Mouse (Mus musculus) forebrain, embryonic 11.5 days (tissue): ENCODE measurements around the gene Zfp92. TPM values are rescaled to one million over a fixed set of nuclear protein-coding genes. Genes with fewer than 3 reads are reported as not detected.

Source experiments
- ATAC-seq: fragments of 200-750 bp; cut with Nextera tagmentation; replicated peaks from 2 replicates; pipeline ENCODE4 v1.8.0; 2017; ENCODE audit warnings: moderate TSS enrichment; ENCODE audit not compliant: low FRiP score
- DNase-seq: peaks from one replicate; pipeline ENCODE4 v3.0.0-alpha.2; 2017; ENCODE audit warnings: low spot score
- H3K27ac ChIP-seq: fragments of 300-500 bp; sonication (generic); 2 replicates; pipeline ENCODE4 v1.5.1; 2014; ENCODE audit warnings: low read depth, low read length
- H3K27me3 ChIP-seq: fragments of 300-500 bp; sonication (generic); 2 replicates; pipeline ENCODE4 v1.6.1; 2014; ENCODE audit warnings: mild to moderate bottlenecking, low read length, mixed read lengths; ENCODE audit not compliant: control insufficient read depth, insufficient read depth
- H3K36me3 ChIP-seq: fragments of 300-500 bp; sonication (generic); 2 replicates; pipeline ENCODE4 v1.6.1; 2014; ENCODE audit warnings: mild to moderate bottlenecking, low read length, moderate library complexity, mixed read lengths; ENCODE audit not compliant: control insufficient read depth, insufficient read depth
- H3K4me1 ChIP-seq: fragments of 300-500 bp; sonication (generic); replicated peaks from 2 replicates; pipeline ENCODE4 v1.6.1; 2014; ENCODE audit warnings: low read length, mixed read lengths; ENCODE audit not compliant: control insufficient read depth, insufficient read depth
- H3K4me2 ChIP-seq: fragments of 300-500 bp; sonication (generic); 2 replicates; pipeline ENCODE4 v1.6.1; 2014; ENCODE audit warnings: low read depth, mild to moderate bottlenecking, low read length, moderate library complexity, mixed read lengths; ENCODE audit not compliant: severe bottlenecking
- H3K4me3 ChIP-seq: fragments of 300-500 bp; sonication (generic); 2 replicates; pipeline ENCODE4 v1.5.1; 2014; ENCODE audit warnings: low read depth, low read length
- H3K9ac ChIP-seq: fragments of 300-500 bp; sonication (generic); 2 replicates; pipeline ENCODE4 v1.6.1; 2014; ENCODE audit warnings: low read length
- H3K9me3 ChIP-seq: fragments of 300-500 bp; sonication (generic); 2 replicates; pipeline ENCODE4 v1.6.1; 2016; ENCODE audit warnings: low read length, mixed read lengths; ENCODE audit not compliant: control insufficient read depth
- WGBS: fragments of 180-500 bp; shearing (Covaris S2); extraction: QIAGEN DNeasy Blood & Tissue Kit; methylation state at CpG from one replicate; pipeline ENCODE4 v1.1.7; 2014; 5-methylcytosine and 5-hydroxymethylcytosine counted together
- polyA plus RNA-seq: library from polyadenylated mRNA; unstranded; fragments of >200 nt; fragmentation: Nextera tagmentation; extraction: Ambion mirVana; gene quantifications from 2 replicates; pipeline ENCODE4 v1.2.1, GENCODE M21; 2014

Gene Zfp92
- polyA plus RNA-seq, 1 experiment from 2014 or later: 0.12 TPM

DNA sequence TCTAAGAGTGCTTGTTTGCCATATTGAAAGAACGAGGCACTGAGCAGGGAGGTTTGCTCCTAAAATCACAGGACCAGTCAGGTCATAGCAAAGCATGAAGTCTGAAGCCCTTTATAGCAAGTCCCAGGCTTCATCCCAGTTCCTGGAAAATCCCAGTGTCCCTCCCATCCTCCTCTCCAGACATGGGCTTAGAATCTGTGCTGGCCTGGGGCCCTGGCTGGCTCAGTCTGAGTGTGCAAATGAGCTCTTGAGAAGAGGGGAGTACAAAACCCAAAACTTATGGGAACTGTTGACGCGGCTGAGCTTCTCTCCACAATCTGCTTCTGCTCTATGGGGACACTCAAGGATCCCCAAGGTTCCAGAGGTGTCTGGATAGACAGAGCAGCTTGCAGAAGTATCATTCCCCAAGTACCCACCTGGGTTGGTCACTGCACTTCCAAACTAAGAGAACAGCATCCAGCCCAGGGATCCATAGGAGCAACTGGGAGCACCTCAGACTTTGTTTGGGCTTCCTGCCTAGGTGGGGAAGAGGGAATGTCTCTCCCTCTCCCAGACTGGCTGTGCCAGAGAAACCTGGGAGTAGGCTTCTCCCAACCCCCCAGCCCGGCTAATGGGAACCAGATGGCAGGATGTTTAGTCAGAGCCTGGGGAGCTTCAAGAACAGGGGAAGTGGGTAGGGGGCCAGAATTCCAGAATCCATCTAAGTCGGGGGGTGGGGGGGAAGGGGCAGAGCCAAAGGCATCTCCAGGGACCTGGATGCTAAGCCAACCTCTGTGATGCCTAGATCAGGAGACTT lies 56.7 kb downstream of the Zfp92 start:
- no peaks in the 10 kb centered on the region for H3K4me1 ChIP-seq
- no peak for ATAC-seq
- no peaks in the 10 kb centered on the region for H3K9me3 ChIP-seq
- H3K4me2 ChIP-seq: no peak overlapping the region
- H3K27ac ChIP-seq: no peak overlapping the region
- H3K36me3 ChIP-seq: no peaks in the 10 kb centered on the region
- H3K4me3 ChIP-seq: no peak overlapping the region
- peak; percentile 53 for DNase-seq
- H3K9ac ChIP-seq: no peak overlapping the region
- 77% methylated on average over 5 of the region's 5 CpGs for WGBS
- no peaks in the 10 kb centered on the region for H3K27me3 ChIP-seq

- no peak overlapping the region for H3K4me3 ChIP-seq
- DNase-seq (no peak), ATAC-seq (no peak)
- H3K4me1 ChIP-seq: no peaks in the 10 kb centered on the region
- no peaks in the 10 kb centered on the region for H3K27me3 ChIP-seq
- no peak overlapping the region for H3K27ac ChIP-seq
- no peaks in the 10 kb centered on the region for H3K9me3 ChIP-seq
- WGBS: 72% methylated on average over 3 of the region's 3 CpGs
- H3K4me2 ChIP-seq: no peak overlapping the region
- no peaks in the 10 kb centered on the region for H3K36me3 ChIP-seq
- H3K9ac ChIP-seq: no peak overlapping the region
Observed at GRCm38 (mm10) chrX:73468330-73468729, 57.4 kb downstream of the Zfp92 start.

- Histone ChIP-seq H3K9me3 (no peaks in the 10 kb centered on the region), H3K4me1 (no peaks in the 10 kb centered on the region), H3K4me2 (no peak overlapping the region), H3K9ac (no peak overlapping the region), H3K4me3 (no peak overlapping the region), H3K27ac (no peak overlapping the region), H3K27me3 (no peaks in the 10 kb centered on the region), H3K36me3 (no peaks in the 10 kb centered on the region)
- no peak for DNase-seq
- WGBS: 67% methylated on average over 1 of the region's 1 CpGs
- ATAC-seq: no peak
Observed at GRCm38 (mm10) chrX:73468752-73469151, 57.9 kb downstream of the Zfp92 start.

DNA sequence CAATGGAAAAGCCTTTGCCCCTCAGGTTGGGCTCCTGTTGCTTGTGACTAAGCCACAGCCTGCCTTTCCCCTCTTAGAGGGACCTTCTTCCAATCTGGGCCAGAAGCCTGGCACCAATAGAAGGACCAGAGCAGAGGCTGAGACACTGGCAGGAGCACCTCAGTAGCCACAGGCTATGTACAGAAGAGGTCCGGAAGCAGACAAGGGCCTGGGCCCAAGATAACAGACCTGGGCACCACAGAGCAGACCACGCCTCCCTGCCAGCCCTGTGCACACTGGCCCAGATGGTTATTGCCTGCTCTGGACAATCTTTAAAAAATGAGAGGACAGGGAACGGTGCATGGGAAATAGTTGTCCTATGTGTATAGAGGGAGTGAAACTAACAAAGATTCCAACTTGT lies 60.9 kb downstream of the Zfp92 start:
- Histone ChIP-seq H3K36me3 (no peaks in the 10 kb centered on the region), H3K9me3 (no peaks in the 10 kb centered on the region), H3K9ac (no peak overlapping the region), H3K4me3 (no peak overlapping the region), H3K4me1 (no peaks in the 10 kb centered on the region), H3K4me2 (no peak overlapping the region), H3K27ac (no peak overlapping the region), H3K27me3 (no peaks in the 10 kb centered on the region)
- WGBS: 93% methylated on average over 3 of the region's 3 CpGs
- ATAC-seq (no peak), DNase-seq (no peak)

DNA sequence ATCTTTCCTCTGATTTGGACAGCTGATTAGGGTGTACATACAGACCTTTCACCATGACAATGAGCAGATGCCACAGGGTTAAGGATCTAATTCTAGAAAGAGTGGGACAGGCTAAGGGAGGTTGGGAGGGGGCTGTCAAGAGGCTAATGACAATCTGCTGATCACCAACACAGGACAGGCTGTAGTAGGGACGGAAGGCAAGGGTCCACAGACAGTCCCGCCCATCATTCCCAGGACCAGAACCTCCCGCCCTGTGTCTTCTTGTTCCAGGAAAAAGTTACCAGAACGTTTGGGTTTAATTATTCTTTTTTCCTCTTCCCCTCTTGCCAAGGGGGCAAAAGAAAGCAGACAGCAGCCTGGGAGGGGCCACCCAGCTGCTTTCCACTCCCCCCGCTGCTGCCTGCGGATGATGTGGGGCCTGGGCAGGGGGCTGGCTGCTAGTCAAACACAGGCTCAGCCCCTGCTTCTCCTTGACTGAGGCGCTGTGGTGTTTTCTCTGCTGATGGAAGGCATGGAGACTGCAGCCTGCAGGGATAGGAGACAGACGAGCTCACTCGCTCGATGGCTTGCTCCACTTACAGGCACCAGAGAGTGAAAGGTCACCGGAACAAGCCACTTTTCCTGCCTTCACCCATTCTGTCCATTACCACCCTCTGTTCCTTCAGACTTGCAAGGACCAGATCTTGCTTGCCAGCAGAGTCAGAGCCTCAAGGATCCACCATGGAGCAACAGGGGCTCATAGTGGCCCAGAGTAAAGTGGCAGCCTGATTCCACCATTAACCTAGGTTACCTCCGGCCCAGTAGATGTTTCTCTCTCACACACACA lies 63.7 kb downstream of the Zfp92 start:
- no peak overlapping the region for H3K4me3 ChIP-seq
- no peak overlapping the region for H3K27ac ChIP-seq
- H3K4me1 ChIP-seq: no peaks in the 10 kb centered on the region
- H3K4me2 ChIP-seq: no peak overlapping the region
- H3K27me3 ChIP-seq: no peaks in the 10 kb centered on the region; the same call in 1 of the 2 replicates
- ATAC-seq (no peak), DNase-seq (no peak)
- H3K36me3 ChIP-seq: no peaks in the 10 kb centered on the region
- H3K9ac ChIP-seq: no peak overlapping the region
- WGBS: 67% methylated on average over 12 of the region's 12 CpGs
- no peaks in the 10 kb centered on the region for H3K9me3 ChIP-seq

DNA sequence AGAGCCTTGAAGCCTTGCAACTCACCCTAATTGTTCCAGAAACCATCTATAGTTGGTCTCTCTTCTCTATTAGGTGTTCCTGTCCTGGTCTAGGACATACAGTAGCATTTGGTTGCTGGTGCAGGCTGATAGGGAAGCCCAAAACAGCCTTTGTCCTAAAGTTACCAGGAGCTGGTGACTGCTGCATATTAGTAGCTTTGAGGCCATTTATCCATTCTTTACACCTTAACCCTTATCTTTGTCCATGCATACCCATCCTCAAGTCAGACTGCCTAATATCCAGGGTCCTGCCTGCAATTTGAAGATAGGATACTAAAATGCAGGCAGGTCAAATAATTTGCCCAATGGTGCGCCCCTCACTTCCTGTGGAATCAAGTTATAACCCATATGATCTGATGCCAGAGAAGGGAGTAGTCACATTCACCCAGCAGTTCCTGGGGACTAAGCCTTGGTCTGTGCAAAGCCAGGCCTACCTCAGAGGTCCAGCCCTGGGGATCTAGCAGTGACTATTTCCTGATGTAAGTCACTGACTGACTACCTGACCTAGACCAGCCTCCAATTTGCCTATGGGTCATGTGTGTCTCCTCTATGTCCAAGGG lies 64.9 kb downstream of the Zfp92 start:
- Histone ChIP-seq H3K4me3 (no peak overlapping the region), H3K9me3 (no peaks in the 10 kb centered on the region)
- 90% methylated on average over 1 of the region's 1 CpGs for WGBS

DNA sequence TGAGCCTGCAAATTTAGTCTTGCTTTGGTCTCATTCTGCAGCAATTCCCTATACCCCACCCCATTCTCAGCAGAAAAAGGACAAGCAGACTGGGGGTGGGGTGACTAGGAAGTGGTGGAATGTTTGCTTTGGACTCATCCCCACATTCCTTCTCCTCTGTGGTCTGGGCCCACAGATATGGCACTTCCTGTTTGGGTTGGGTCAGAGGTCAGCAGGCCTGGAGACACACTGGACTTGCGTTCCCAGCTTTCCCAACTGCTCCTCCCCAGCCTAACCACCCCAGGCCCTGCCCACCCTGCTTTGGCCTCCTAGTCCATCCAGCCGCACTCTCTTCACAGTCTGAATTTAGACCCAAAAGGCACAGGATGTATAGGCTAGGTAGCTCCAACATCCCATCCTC lies 65.7 kb downstream of the Zfp92 start:
- H3K4me3 ChIP-seq: no peak overlapping the region
- H3K4me1 ChIP-seq: no peaks in the 10 kb centered on the region
- ATAC-seq: no peak
- no peaks in the 10 kb centered on the region for H3K9me3 ChIP-seq
- no peak overlapping the region for H3K4me2 ChIP-seq
- DNase-seq: no peak
- WGBS: 70% methylated on average over 2 of the region's 2 CpGs
- H3K27ac ChIP-seq: no peak overlapping the region
- no peaks in the 10 kb centered on the region for H3K36me3 ChIP-seq
- H3K9ac ChIP-seq: no peak overlapping the region
- no peaks in the 10 kb centered on the region; the same call in 1 of the 2 replicates for H3K27me3 ChIP-seq

More for the DNA sequence above, 64.9 kb downstream of the Zfp92 start:
- no peak for ATAC-seq
- Histone ChIP-seq H3K36me3 (no peaks in the 10 kb centered on the region), H3K9ac (no peak overlapping the region), H3K4me2 (no peak overlapping the region), H3K4me1 (no peaks in the 10 kb centered on the region), H3K27me3 (no peaks in the 10 kb centered on the region; the same call in 1 of the 2 replicates), H3K27ac (no peak overlapping the region)
- DNase-seq: no peak

DNA sequence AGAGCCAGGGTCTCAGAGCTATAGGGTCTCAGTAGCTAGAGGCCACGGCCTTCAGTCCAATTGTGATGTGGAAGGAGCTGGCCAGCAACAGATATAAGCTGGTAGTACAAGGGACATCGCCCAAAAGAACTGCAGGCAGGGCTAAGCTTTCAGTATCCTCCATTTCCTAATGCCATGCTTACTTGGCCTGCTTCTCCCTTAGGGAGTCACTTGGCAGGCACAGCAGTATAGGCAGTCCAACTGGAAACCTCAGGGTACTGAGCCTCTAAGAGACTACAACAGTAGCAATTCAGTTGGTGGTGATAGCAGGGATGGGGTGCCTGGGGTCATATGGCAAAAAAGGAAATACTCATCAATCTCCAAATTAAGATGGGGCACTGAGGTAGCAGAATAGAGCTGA lies 66.6 kb downstream of the Zfp92 start:
- no peaks in the 10 kb centered on the region for H3K36me3 ChIP-seq
- no peak for DNase-seq
- H3K27me3 ChIP-seq: no peaks in the 10 kb centered on the region; the same call in 1 of the 2 replicates
- H3K4me3 ChIP-seq: no peak overlapping the region
- no peak overlapping the region for H3K9ac ChIP-seq
- no peaks in the 10 kb centered on the region for H3K4me1 ChIP-seq
- 77% methylated on average over 2 of the region's 2 CpGs for WGBS
- H3K4me2 ChIP-seq: no peak overlapping the region
- ATAC-seq: no peak
- no peaks in the 10 kb centered on the region for H3K9me3 ChIP-seq
- H3K27ac ChIP-seq: no peak overlapping the region
